Mouse (Mus musculus) olfactory bulb, adult 2 months (tissue): ENCODE results near the gene 4931429L15Rik.

Experiments used
- CTCF ChIP-seq: fragments of 200-500 bp; IDR thresholded peaks from 2 replicates; pipeline ENCODE4 v1.5.1; 2012; ENCODE audit warnings: low read depth, mild to moderate bottlenecking, low read length, moderate library complexity; ENCODE audit not compliant: insufficient read depth
- POLR2A ChIP-seq: fragments of 200-500 bp; IDR thresholded peaks from 2 replicates; pipeline ENCODE4 v1.6.1; 2012; ENCODE audit warnings: mild to moderate bottlenecking, low read depth, low read length, moderate library complexity; ENCODE audit not compliant: insufficient read depth

DNA sequence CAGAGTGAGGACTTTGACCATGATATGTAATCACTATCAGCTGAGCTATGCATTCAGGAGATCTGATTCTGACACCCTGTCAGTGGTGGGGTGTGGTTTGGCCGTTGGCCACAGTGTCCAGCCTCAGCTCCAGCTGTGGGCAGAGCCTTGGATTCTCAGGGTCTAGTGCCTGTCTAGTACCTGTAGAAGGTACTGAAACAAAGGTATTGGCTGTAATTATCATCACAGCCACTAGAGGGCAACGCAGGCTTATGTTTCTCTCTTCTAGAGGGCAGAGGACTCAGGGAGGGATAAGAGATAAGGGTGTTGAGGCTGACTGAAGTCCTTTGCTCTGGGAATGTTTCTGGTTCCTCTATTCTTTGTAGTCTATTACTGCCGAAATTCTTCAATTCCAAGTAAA lies 34.2 kb upstream of the 4931429L15Rik start:
- TF ChIP-seq POLR2A (no peak), CTCF (peak; percentile 23; the same call in 1 of the 2 replicates)
